In genomic region chr9:78503223-78504079, GRCm38 (mm10) we compare ENCODE assay signal across 9 mouse cellular contexts. TPM values are rescaled to one million over a fixed set of nuclear protein-coding genes. Genes with fewer than 3 reads are reported as not detected.
DNase-seq lines count a peak whose midpoint lies in the region; ATAC-seq and TF ChIP-seq lines count a peak whose summit lies in the region.
"Had no signal": no experiment of that assay in that cellular context is flagged by ENCODE, and none has a peak within 500 bp of the region (broad histone marks: within the 10 kb centered on the region; RNA-seq: fewer than 3 reads in every experiment).

No protein-coding gene starts in this region.

- H3K36me3 ChIP-seq in embryonic facial prominence, embryonic 10.5 days (replicated peaks) = no peaks in the 10 kb centered on the region
- no peaks in the 10 kb centered on the region for H3K36me3 ChIP-seq in limb, embryonic 11.5 days (ENCODE audit: control insufficient read depth, insufficient read depth, low read length)
- H3K36me3 ChIP-seq: liver, embryonic 15.5 days had no signal

- no peak overlapping the region for H3K9ac ChIP-seq in limb, embryonic 11.5 days (ENCODE audit: low read length)
- H3K9ac ChIP-seq: liver, embryonic 15.5 days had no signal

- peak overlapping the region; percentile 76 for H3K27ac ChIP-seq in layer of hippocampus, adult 2 months
- peak overlapping the region; percentile 92 for H3K27ac ChIP-seq in embryonic facial prominence, embryonic 10.5 days (replicated peaks)
- no peak overlapping the region for H3K27ac ChIP-seq in limb, embryonic 11.5 days (replicated peaks; ENCODE audit: low read depth, low read length)
- H3K27ac ChIP-seq: liver, embryonic 15.5 days had no signal

- 2% methylated on average over 6 of the region's 6 CpGs for WGBS in embryonic facial prominence, embryonic 10.5 days
- WGBS in limb, embryonic 11.5 days = 16% methylated on average over 6 of the region's 6 CpGs

- no peak overlapping the region; the same call in 1 of the 2 replicates for H3K4me3 ChIP-seq in layer of hippocampus, adult 2 months
- H3K4me3 ChIP-seq in embryonic facial prominence, embryonic 10.5 days = peak overlapping the region; percentile 41
- H3K4me3 ChIP-seq in limb, embryonic 11.5 days (ENCODE audit: low read depth, low read length) = no peak overlapping the region
- H3K4me3 ChIP-seq: liver, embryonic 15.5 days had no signal

- DNase-seq in layer of hippocampus, adult 2 months (ENCODE audit: low spot score in 2 of 2) = no peak
- no peak for DNase-seq in layer of hippocampus, postnatal 14 days (ENCODE audit: low spot score in 2 of 2)
- peak; percentile 67 for DNase-seq in embryonic facial prominence, embryonic 10.5 days (ENCODE audit: low spot score)
- peak; percentile 28 for DNase-seq in limb, embryonic 11.5 days (ENCODE audit: low spot score)
- peak; percentile 26 for DNase-seq in telencephalon, adult 2 months (ENCODE audit: low read depth, low spot score)
- DNase-seq in left cerebral cortex, adult 11 months (ENCODE audit: low spot score) = no peak
- DNase-seq in urinary bladder, postnatal 14 days (ENCODE audit: low spot score) = no peak
- no peak for DNase-seq in gastrocnemius, postnatal 36 days

- no peak overlapping the region for H3K4me2 ChIP-seq in limb, embryonic 11.5 days (ENCODE audit: low read depth, severe bottlenecking)
- H3K4me2 ChIP-seq: liver, embryonic 15.5 days had no signal

- H3K27me3 ChIP-seq in embryonic facial prominence, embryonic 10.5 days (replicated peaks; ENCODE audit: low read depth, poor library complexity, severe bottlenecking) = no peaks in the 10 kb centered on the region
- no peaks in the 10 kb centered on the region for H3K27me3 ChIP-seq in limb, embryonic 11.5 days (ENCODE audit: control insufficient read depth, insufficient read depth, low read length)

- no peak for TF ChIP-seq CTCF in layer of hippocampus, adult 2 months (conservative IDR thresholded peaks at IDR 0.05)

- H3K9me3 ChIP-seq in embryonic facial prominence, embryonic 10.5 days = no peaks in the 10 kb centered on the region
- H3K9me3 ChIP-seq in limb, embryonic 11.5 days (ENCODE audit: control insufficient read depth, low read length) = no peaks in the 10 kb centered on the region
- H3K9me3 ChIP-seq: liver, embryonic 15.5 days had no signal

- ATAC-seq in limb, embryonic 11.5 days (ENCODE audit: insufficient number of reproducible peaks, low FRiP score, low TSS enrichment, low read depth) = peak; percentile 41; the same call in 1 of the 2 replicates

- intact Hi-C loops in gastrocnemius, postnatal 36 days (cut with DNase I) = no loop called here

- peaks cover 35% of the 10 kb centered on the region for H3K4me1 ChIP-seq in embryonic facial prominence, embryonic 10.5 days
- H3K4me1 ChIP-seq in limb, embryonic 11.5 days (ENCODE audit: control insufficient read depth, insufficient read depth, low read length) = no peaks in the 10 kb centered on the region

RNA-seq across cellular contexts. Expression of gene Eef1a1, which starts 14.5 kb away (rescaled TPM):
- total RNA-seq in layer of hippocampus, adult 2 months (2021) = 1,000 to 10,000 TPM; 3,119 to 3,317 TPM
- 1,000 to 10,000 TPM; 3,391 to 3,794 TPM for total RNA-seq in layer of hippocampus, postnatal 14 days (2021)
- polyA plus RNA-seq in embryonic facial prominence, embryonic 10.5 days (2016; fragmentation: Nextera tagmentation; extraction: Ambion mirVana) = 3,747 and 3,838 TPM in 2 replicates
- 5,036 and 5,240 TPM in 2 replicates for polyA plus RNA-seq in limb, embryonic 11.5 days (2014; fragmentation: Nextera tagmentation; extraction: Ambion mirVana)
- 100 to 1,000 TPM; 496 to 538 TPM for total RNA-seq in gastrocnemius, postnatal 36 days (2021)

RNA-seq across cellular contexts. Expression of gene Gm17324, which starts 54.9 kb away (rescaled TPM):
- 1 to 10 TPM; 1.3 to 1.5 TPM for total RNA-seq in layer of hippocampus, adult 2 months (2021)
- total RNA-seq in layer of hippocampus, postnatal 14 days (2021) = 1 to 10 TPM; 1.0 to 1.2 TPM
- 0.30 and 0.78 TPM in 2 replicates for polyA plus RNA-seq in embryonic facial prominence, embryonic 10.5 days (2016; fragmentation: Nextera tagmentation; extraction: Ambion mirVana)
- polyA plus RNA-seq in limb, embryonic 11.5 days (2014; fragmentation: Nextera tagmentation; extraction: Ambion mirVana) = 0.36 and 0.54 TPM in 2 replicates
- total RNA-seq in gastrocnemius, postnatal 36 days (2021) = not detected

RNA-seq across cellular contexts. Expression of gene Mto1, which starts 55.4 kb away (rescaled TPM):
- 10 to 100 TPM; 25.1 to 25.8 TPM for total RNA-seq in layer of hippocampus, adult 2 months (2021)
- total RNA-seq in layer of hippocampus, postnatal 14 days (2021) = 10 to 100 TPM; 22.8 to 23.9 TPM
- 23.0 and 23.8 TPM in 2 replicates for polyA plus RNA-seq in embryonic facial prominence, embryonic 10.5 days (2016; fragmentation: Nextera tagmentation; extraction: Ambion mirVana)
- polyA plus RNA-seq in limb, embryonic 11.5 days (2014; fragmentation: Nextera tagmentation; extraction: Ambion mirVana) = 22.1 and 22.6 TPM in 2 replicates
- 10 to 100 TPM; 17.6 to 21.4 TPM for total RNA-seq in gastrocnemius, postnatal 36 days (2021)

Comparison
In these comparisons a context has a peak if more than half of its experiments do, and no peak if none do; other contexts are left out.
1. DNase-seq: peak in embryonic facial prominence, embryonic 10.5 days (single experiment), limb, embryonic 11.5 days (single experiment) and telencephalon, adult 2 months (single experiment); none in layer of hippocampus, adult 2 months (0 of 2), layer of hippocampus, postnatal 14 days (0 of 2), left cerebral cortex, adult 11 months (single experiment), urinary bladder, postnatal 14 days (single experiment) and gastrocnemius, postnatal 36 days (0 of 2).
2. RNA of gene Eef1a1, which starts 14.5 kb away (total RNA-seq): 3,391 to 3,794 TPM in layer of hippocampus, postnatal 14 days and 3,119 to 3,317 TPM in layer of hippocampus, adult 2 months; 496 to 538 TPM in gastrocnemius, postnatal 36 days; every median in the first group is over 4 times any median in the second.